Mouse (Mus musculus): ENCODE measurements at regions not wholly inside any gene's neighbourhood (a gene's known extent, or its start where the extent isn't known, plus 50 kb on each side); places are given as distances from the start of the nearest gene placed in this dataset.

DNA sequence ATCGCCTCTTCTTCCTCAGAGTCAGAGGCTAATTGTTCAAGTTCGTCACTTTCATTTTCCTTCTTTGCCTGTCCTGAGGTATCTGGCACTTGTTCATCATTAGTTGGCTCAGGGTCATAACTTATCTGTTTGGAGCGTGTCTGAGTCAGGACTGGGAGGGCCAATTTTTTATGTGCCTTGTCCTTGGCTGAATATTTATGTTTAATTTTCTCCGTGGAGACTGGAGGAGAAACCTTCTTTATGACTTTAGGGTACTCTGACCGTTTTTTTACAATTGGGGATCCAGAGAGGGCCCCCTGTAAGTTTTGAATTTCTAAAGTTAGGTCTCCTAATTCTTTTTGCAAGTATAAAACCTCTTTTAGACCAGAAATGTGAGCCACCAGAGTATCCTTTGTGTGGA, 1000.2 kb upstream of the Edil3 start:
- DNase-seq (ENCODE audit: low spot score) = peak; percentile 46

All from ovary, adult 18-20 months (tissue).